Comparison of ENCODE assay signal across 13 mouse cellular contexts in genomic region chr11:33104911-33105316, GRCm38 (mm10). TPM values are rescaled to one million over a fixed set of nuclear protein-coding genes. Genes with fewer than 3 reads are reported as not detected.
A peak's percentile ranks its signal among the peaks of the same experiment; 100 is the strongest.
DNase-seq lines count a peak whose midpoint lies in the region; ATAC-seq and TF ChIP-seq lines count a peak whose summit lies in the region.
"Had no signal": no experiment of that assay in that cellular context is flagged by ENCODE, and none has a peak within 500 bp of the region (broad histone marks: within the 10 kb centered on the region; RNA-seq: fewer than 3 reads in every experiment).

No protein-coding gene starts in this region.

- CTCF ChIA-PET in Patski (lab: Charles Lee), result interaction anchor here (1.4 kb wide), 1 partner anchor 9 kb away, joined by 5 read pairs; no protein-coding TSS in a partner anchor

- peak; percentile 83 to 88 for DNase-seq in cerebellum, postnatal 10 days
- no peak for DNase-seq in cerebellum, adult 9-11 months
- peak; percentile 30 for DNase-seq in layer of hippocampus, adult 9-11 months
- no peak for DNase-seq in layer of hippocampus, adult 9-10 months (ENCODE audit: low spot score)
- DNase-seq in Patski (ENCODE audit: low read depth, low spot score), result peak; percentile 68
- DNase-seq in lung, postnatal 14 days, result peak; percentile 58
- no peak for DNase-seq in testis, postnatal 10 days (ENCODE audit: low spot score)
- no peak for DNase-seq in gastrocnemius, postnatal 10 days
- DNase-seq: heart, adult 11 months; kidney, postnatal 36 days had no signal

- peaks cover 3% of the 10 kb centered on the region for H3K27me3 ChIP-seq in Patski
- H3K27me3 ChIP-seq: intestine, embryonic 15.5 days; liver, embryonic 15.5 days; stomach, embryonic 15.5 days had no signal

- in situ Hi-C loops in Patski (cut with MboI; ENCODE audit: low pct_unique_long_range_greater_than_20kb), result no loop called here

- POLR2A ChIA-PET in Patski (lab: Charles Lee), result interaction anchor here (0.9 kb wide), 1 partner anchor 9 kb away, joined by 3 read pairs; no protein-coding TSS in a partner anchor

- ATAC-seq in Patski, result peak; percentile 24
- ATAC-seq: intestine, embryonic 15.5 days had no signal

- TF ChIP-seq CTCF in Patski (IDR thresholded peaks at IDR 0.05), result no peak

RNA-seq across cellular contexts. Expression of gene Fgf18, which starts 42.3 kb away (rescaled TPM):
- 4.3 TPM for polyA plus RNA-seq in Patski (2021)
- total RNA-seq in gastrocnemius, postnatal 10 days (2021), result 1 to 10 TPM; 7.3 to 9.3 TPM

RNA-seq across cellular contexts. Expression of gene Npm1, which starts 58.1 kb away (rescaled TPM):
- 908 TPM for polyA plus RNA-seq in Patski (2021)
- 100 to 1,000 TPM; 197 to 218 TPM for total RNA-seq in gastrocnemius, postnatal 10 days (2021)

Comparison
In these comparisons a context has a peak if more than half of its experiments do, and no peak if none do; other contexts are left out.
1. DNase-seq: peak in cerebellum, postnatal 10 days (2 of 2), layer of hippocampus, adult 9-11 months (single experiment), Patski (single experiment) and lung, postnatal 14 days (single experiment); none in cerebellum, adult 9-11 months (single experiment), layer of hippocampus, adult 9-10 months (single experiment), testis, postnatal 10 days (single experiment) and gastrocnemius, postnatal 10 days (single experiment).